Mouse (Mus musculus) heart, adult 2 months (tissue): ENCODE results near the gene Srp72. TPM values are rescaled to one million over a fixed set of nuclear protein-coding genes. Genes with fewer than 3 reads are reported as not detected.

Source experiments
- DNase-seq, 2 experiments: peaks; one replicate each; pipeline ENCODE4 v3.0.0; 2021
- H3K27ac ChIP-seq: fragments of 200-600 bp; 2 replicates; pipeline ENCODE4 v1.8.1; 2022
- H3K27me3 ChIP-seq: fragments of 200-500 bp; 2 replicates; pipeline ENCODE4 v1.6.1; 2012; ENCODE audit warnings: mild to moderate bottlenecking, low read length, inconsistent platforms, mixed read lengths; ENCODE audit not compliant: control insufficient read depth, insufficient read depth
- H3K36me3 ChIP-seq: fragments of 200-500 bp; 2 replicates; pipeline ENCODE4 v1.6.1; 2012; ENCODE audit warnings: low read length, inconsistent platforms; ENCODE audit not compliant: control insufficient read depth, insufficient read depth
- H3K4me1 ChIP-seq: fragments of 200-500 bp; 2 replicates; pipeline ENCODE4 v1.6.1; 2011; ENCODE audit warnings: low read length; ENCODE audit not compliant: control insufficient read depth, insufficient read depth
- H3K4me3 ChIP-seq: fragments of 200-600 bp; 2 replicates; pipeline ENCODE4 v1.8.1; 2022
- H3K79me2 ChIP-seq: fragments of 200-500 bp; replicated peaks from 2 replicates; pipeline ENCODE4 v1.6.1; 2012; ENCODE audit warnings: mild to moderate bottlenecking, inconsistent platforms, low read length, moderate library complexity, mixed read lengths; ENCODE audit not compliant: control insufficient read depth, insufficient read depth
- H3K9ac ChIP-seq: fragments of 200-500 bp; 2 replicates; pipeline ENCODE4 v1.6.1; 2012; ENCODE audit warnings: low read depth, mild to moderate bottlenecking, control low read depth, inconsistent platforms, low read length, mixed read lengths
- CTCF ChIP-seq: fragments of 200-600 bp; IDR thresholded peaks from 2 replicates; pipeline ENCODE4 v1.8.1; 2022; ENCODE audit warnings: antibody characterized with exemption, mild to moderate bottlenecking, moderate library complexity
- EP300 ChIP-seq: fragments of 200-500 bp; IDR thresholded peaks from 2 replicates; pipeline ENCODE4 v1.6.1; 2011; ENCODE audit warnings: low read depth, low read length, control low read depth; ENCODE audit not compliant: insufficient read depth
- POLR2A ChIP-seq: fragments of 200-500 bp; IDR thresholded peaks from 2 replicates; pipeline ENCODE4 v1.6.1; 2011; ENCODE audit warnings: mild to moderate bottlenecking, low read depth, low read length, control low read depth; ENCODE audit not compliant: insufficient read depth
- WGBS: fragments of 180-500 bp; shearing (Covaris S2); methylation state at CpG from one replicate; pipeline ENCODE4 v1.1.7; 2018; 5-methylcytosine and 5-hydroxymethylcytosine counted together
- intact Hi-C: fragments of 180-260 bp; cut with DNase I; formaldehyde crosslinking; loops from one replicate; pipeline ENCODE4 v1.15.1; 2025
- polyA plus RNA-seq: library from polyadenylated mRNA; depleted of rRNA; stranded (reverse); fragments of >200 nt; gene quantifications from 2 replicates; pipeline ENCODE4 v1.2.3, GENCODE M21; 2012
- total RNA-seq, 2 experiments: library from RNA; stranded (reverse); gene quantifications; 2 replicates each; pipeline ENCODE4 v1.2.3; 2021

Srp72 gene
- total and polyA plus RNA-seq, 3 experiments, result 16.3 to 56.2 (median 51.5) TPM

DNA sequence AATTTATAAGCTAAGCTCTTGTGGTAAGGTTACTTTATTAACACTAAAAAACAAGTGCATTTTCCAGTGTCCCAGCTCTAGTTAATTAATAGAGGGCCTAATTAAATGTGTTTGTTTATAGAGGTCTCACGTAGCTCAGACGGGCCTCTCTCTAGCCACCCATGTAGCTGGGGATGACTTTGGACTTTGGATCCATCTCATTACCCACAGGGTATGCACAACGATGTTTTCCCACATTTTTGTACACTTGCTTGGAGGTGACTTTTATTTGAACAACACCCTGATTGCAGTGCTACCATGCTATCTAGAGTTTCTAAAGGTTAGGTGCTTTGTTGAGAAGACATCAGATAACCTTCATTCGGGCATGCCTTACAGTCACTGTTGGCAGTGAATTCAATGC is 32.0 kb upstream of the Srp72 start:
- Histone ChIP-seq H3K4me3 (no peak overlapping the region), H3K9ac (no peak overlapping the region), H3K27ac (no peak overlapping the region), H3K27me3 (no peaks in the 10 kb centered on the region), H3K4me1 (peaks cover 4% of the 10 kb centered on the region; the same call in 1 of the 2 replicates), H3K79me2 (peaks cover 1% of the 10 kb centered on the region; the same call in 1 of the 2 replicates), H3K36me3 (peaks cover 12% of the 10 kb centered on the region)
- no peak for TF ChIP-seq POLR2A
- no peak for TF ChIP-seq CTCF
- TF ChIP-seq EP300, result no peak
- 89% methylated on average over 4 of the region's 4 CpGs for WGBS
- DNase-seq, result no peak
- intact Hi-C loops, result no loop called here

DNA sequence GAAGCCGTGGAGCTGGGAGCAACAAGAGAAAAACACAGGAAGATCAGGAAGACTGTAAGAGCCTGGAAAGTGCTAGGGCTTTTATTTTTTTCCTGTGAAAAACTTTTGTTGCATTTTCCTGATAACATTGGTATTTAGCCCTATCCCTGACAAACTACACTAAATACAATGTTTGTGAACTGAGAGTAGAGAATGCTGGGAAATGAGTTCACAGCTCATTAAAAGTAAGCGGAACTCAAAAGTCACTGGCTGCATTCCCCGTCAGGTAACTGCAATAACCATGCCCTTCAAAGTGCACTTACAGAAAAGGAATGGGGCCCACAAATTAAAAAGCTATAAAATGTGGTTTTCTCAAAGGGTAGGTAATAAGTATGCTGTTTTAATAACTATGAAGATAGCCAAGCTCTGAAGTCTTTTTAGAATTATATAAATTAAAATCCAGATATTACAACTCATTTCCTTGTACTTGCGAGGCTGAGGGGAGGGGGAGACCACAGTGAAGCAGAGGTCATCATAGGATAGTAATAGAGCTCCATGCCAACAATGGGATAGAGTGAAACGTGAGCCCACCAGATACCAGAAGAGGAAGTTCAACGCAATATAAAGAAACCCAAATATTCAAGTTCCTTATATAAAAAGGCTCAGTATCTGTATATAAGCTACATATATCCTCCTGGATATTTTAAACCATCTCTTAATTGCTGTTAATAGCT is 29.4 kb upstream of the Srp72 start:
- 64% methylated on average over 6 of the region's 6 CpGs for WGBS
- TF ChIP-seq POLR2A (no peak), EP300 (no peak), CTCF (no peak)
- intact Hi-C loops, result no loop called here
- Histone ChIP-seq H3K27ac (no peak overlapping the region; the same call in 1 of the 2 replicates), H3K36me3 (peaks cover 14% of the 10 kb centered on the region), H3K27me3 (no peaks in the 10 kb centered on the region), H3K4me1 (peaks cover 8% of the 10 kb centered on the region; the same call in 1 of the 2 replicates), H3K9ac (no peak overlapping the region), H3K79me2 (peaks cover 1% of the 10 kb centered on the region; the same call in 1 of the 2 replicates), H3K4me3 (no peak overlapping the region)
- no peak for DNase-seq

DNA sequence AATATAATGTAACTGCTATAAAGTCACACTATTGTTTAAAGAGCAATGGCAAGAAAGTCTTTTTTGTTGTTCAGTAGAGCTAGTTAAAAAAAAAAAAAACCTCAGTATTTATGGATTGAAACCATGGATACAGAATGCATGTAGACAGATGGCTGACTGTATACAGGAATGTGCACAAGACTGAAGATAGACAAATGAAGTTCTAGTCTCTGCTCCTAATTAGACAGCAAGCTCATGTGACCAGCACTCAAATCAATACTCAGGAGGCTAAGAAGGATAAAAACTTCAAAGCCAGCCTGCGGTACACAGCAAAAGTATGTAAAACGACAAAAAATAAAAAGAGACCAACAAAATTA is 28.8 kb upstream of the Srp72 start:
- Histone ChIP-seq H3K79me2 (peaks cover 1% of the 10 kb centered on the region; the same call in 1 of the 2 replicates), H3K4me3 (no peak overlapping the region), H3K9ac (no peak overlapping the region), H3K4me1 (peaks cover 8% of the 10 kb centered on the region; the same call in 1 of the 2 replicates), H3K27ac (no peak overlapping the region), H3K36me3 (peaks cover 14% of the 10 kb centered on the region), H3K27me3 (no peaks in the 10 kb centered on the region)
- intact Hi-C loops, result loop anchor here (1.0 kb wide), 1 partner anchor 22 kb away; no protein-coding TSS in a partner anchor
- no peak for TF ChIP-seq POLR2A
- no peak for DNase-seq
- WGBS, result 78% methylated on average over 2 of the region's 2 CpGs

DNA sequence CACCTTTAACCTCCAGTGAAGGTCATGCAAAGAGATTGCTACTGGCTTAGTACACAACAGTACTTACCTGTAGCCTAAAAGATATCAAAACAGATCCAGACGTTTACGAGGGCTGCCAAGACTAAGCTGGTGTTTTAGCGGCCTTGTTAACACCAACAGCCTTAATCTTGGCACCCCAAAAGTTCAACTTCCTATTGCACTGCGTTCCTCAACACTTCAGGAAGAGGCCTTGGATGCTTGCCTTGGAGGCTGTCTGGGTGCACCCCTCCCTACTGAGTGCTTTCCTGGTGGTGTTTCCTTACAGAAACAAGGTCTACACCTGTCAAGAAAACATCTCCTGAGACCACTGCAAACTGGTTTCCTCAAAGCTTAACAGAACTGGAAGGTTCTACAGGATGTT is 27.3 kb upstream of the Srp72 start:
- 16% methylated on average over 4 of the region's 4 CpGs for WGBS
- H3K79me2 ChIP-seq, result peaks cover 1% of the 10 kb centered on the region; the same call in 1 of the 2 replicates
- H3K9ac ChIP-seq, result no peak overlapping the region
- H3K4me3 ChIP-seq, result 0 out of 2 replicates have a peak overlapping the region, but pooled peaks have one; percentile 2
- H3K27ac ChIP-seq, result peak overlapping the region; percentile 34
- H3K27me3 ChIP-seq, result no peaks in the 10 kb centered on the region
- intact Hi-C loops, result no loop called here
- DNase-seq, result no peak
- TF ChIP-seq EP300 (no peak), CTCF (no peak), POLR2A (no peak)
- H3K4me1 ChIP-seq, result peaks cover 8% of the 10 kb centered on the region; the same call in 1 of the 2 replicates
- H3K36me3 ChIP-seq, result peaks cover 14% of the 10 kb centered on the region

DNA sequence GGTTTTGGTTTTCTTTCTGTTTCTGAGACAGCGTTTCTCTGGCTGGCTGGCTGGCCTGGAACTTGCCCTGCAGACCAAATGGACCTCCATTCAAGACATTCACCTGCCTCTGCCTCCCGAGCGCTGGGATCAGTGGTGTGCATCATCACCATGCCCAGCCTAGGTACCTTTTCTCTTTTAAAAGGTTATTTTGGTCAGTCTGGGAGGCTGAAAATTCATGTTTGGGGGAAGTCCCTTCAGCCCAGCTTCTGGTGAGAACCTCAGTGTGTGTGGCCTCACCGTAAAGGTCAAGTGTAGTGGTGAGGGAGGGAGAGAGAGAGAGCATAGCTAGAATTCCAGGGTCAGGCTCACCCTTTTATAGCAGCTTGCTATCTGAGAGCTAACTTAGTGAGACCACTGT is 26.7 kb upstream of the Srp72 start:
- no peak for DNase-seq
- Histone ChIP-seq H3K36me3 (peaks cover 18% of the 10 kb centered on the region), H3K4me1 (peaks cover 10% of the 10 kb centered on the region), H3K27ac (no peak overlapping the region; the same call in 1 of the 2 replicates), H3K79me2 (peaks cover 1% of the 10 kb centered on the region; the same call in 1 of the 2 replicates), H3K27me3 (no peaks in the 10 kb centered on the region), H3K4me3 (no peak overlapping the region), H3K9ac (no peak overlapping the region)
- 77% methylated on average over 4 of the region's 4 CpGs for WGBS
- intact Hi-C loops, result no loop called here
- TF ChIP-seq POLR2A (no peak), EP300 (no peak), CTCF (no peak)
